Mouse (Mus musculus): ENCODE data around the gene Gimap8. TPM values are rescaled to one million over a fixed set of nuclear protein-coding genes. Genes with fewer than 3 reads are reported as not detected.

The Gimap8 gene
- total RNA-seq, 2 experiments from 2014 or later, result 4.3 to 5.3 TPM

- no peak for DNase-seq
- intact Hi-C loops (cut with DNase I; ENCODE audit: low total_unique reads), result no loop called here
Observed at GRCm38 (mm10) chr6:48635105-48635504, 11.9 kb upstream of the Gimap8 start.

GRCm38 (mm10) chr6:48636515-48636914 is 10.5 kb upstream of the Gimap8 start:
- intact Hi-C loops (cut with DNase I; ENCODE audit: low total_unique reads), result no loop called here
- DNase-seq, result no peak

- intact Hi-C loops (cut with DNase I; ENCODE audit: low total_unique reads), result no loop called here
- DNase-seq, result no peak
Observed at GRCm38 (mm10) chr6:48637811-48638500, 9.1 kb upstream of the Gimap8 start.

- intact Hi-C loops (cut with DNase I; ENCODE audit: low total_unique reads), result no loop called here
- no peak for DNase-seq
Observed at GRCm38 (mm10) chr6:48638553-48638952, 8.5 kb upstream of the Gimap8 start.

- intact Hi-C loops (cut with DNase I; ENCODE audit: low total_unique reads), result loop anchor here (2.0 to 10.0 kb wide), 4 partner anchors 31 to 467 kb away; partner anchors contain the start of gene Atp6v0e2
Observed at GRCm38 (mm10) chr6:48641391-48641790, 5.6 kb upstream of the Gimap8 start.

GRCm38 (mm10) chr6:48642764-48643292 is 4.2 kb upstream of the Gimap8 start:
- DNase-seq, result no peak
- intact Hi-C loops (cut with DNase I; ENCODE audit: low total_unique reads), result loop anchor here (5.0 to 10.0 kb wide), 3 partner anchors 61 to 468 kb away; partner anchors contain the start of gene Atp6v0e2

More at GRCm38 (mm10) chr6:48641391-48641790, 5.6 kb upstream of the Gimap8 start:
- no peak for DNase-seq

GRCm38 (mm10) chr6:48645660-48646308 is 1.2 kb upstream of the Gimap8 start:
- intact Hi-C loops (cut with DNase I; ENCODE audit: low total_unique reads), result loop anchor here (5.0 to 10.0 kb wide), 2 partner anchors 127 to 471 kb away; partner anchors contain the start of gene Gimap3

GRCm38 (mm10) chr6:48646309-48646690 is 734 bp upstream of the Gimap8 start:
- intact Hi-C loops (cut with DNase I; ENCODE audit: low total_unique reads), result loop anchor here (5.0 to 10.0 kb wide), 2 partner anchors 126 to 471 kb away; partner anchors contain the start of gene Gimap3

More at GRCm38 (mm10) chr6:48645660-48646308, 1.2 kb upstream of the Gimap8 start:
- peak; percentile 69 for DNase-seq

GRCm38 (mm10) chr6:48647611-48648010 is 577 bp downstream of the Gimap8 start:
- DNase-seq, result no peak
- intact Hi-C loops (cut with DNase I; ENCODE audit: low total_unique reads), result loop anchor here (5.0 to 10.0 kb wide), 2 partner anchors 125 to 473 kb away; partner anchors contain the start of gene Gimap3

More at GRCm38 (mm10) chr6:48646309-48646690, 734 bp upstream of the Gimap8 start:
- no peak for DNase-seq

GRCm38 (mm10) chr6:48648779-48649178 is 1.7 kb downstream of the Gimap8 start:
- intact Hi-C loops (cut with DNase I; ENCODE audit: low total_unique reads), result loop anchor here (5.0 to 10.0 kb wide), 2 partner anchors 124 to 474 kb away; partner anchors contain the start of gene Gimap3
- no peak for DNase-seq

GRCm38 (mm10) chr6:48650041-48650440 is 3.0 kb downstream of the Gimap8 start:
- no peak for DNase-seq
- intact Hi-C loops (cut with DNase I; ENCODE audit: low total_unique reads), result loop anchor here (2.0 kb wide), 1 partner anchor 55 kb away; no protein-coding TSS in a partner anchor

- DNase-seq, result no peak
- intact Hi-C loops (cut with DNase I; ENCODE audit: low total_unique reads), result no loop called here
Observed at GRCm38 (mm10) chr6:48658721-48659120, 11.7 kb downstream of the Gimap8 start.

- DNase-seq, result no peak
- intact Hi-C loops (cut with DNase I; ENCODE audit: low total_unique reads), result no loop called here
Observed at GRCm38 (mm10) chr6:48664750-48665149, 17.7 kb downstream of the Gimap8 start.

- DNase-seq, result no peak
- intact Hi-C loops (cut with DNase I; ENCODE audit: low total_unique reads), result no loop called here
Observed at GRCm38 (mm10) chr6:48665471-48665870, 18.4 kb downstream of the Gimap8 start.

- DNase-seq, result no peak
- intact Hi-C loops (cut with DNase I; ENCODE audit: low total_unique reads), result no loop called here
Observed at GRCm38 (mm10) chr6:48666159-48666586, 19.1 kb downstream of the Gimap8 start.

GRCm38 (mm10) chr6:48668022-48668421 is 21.0 kb downstream of the Gimap8 start:
- intact Hi-C loops (cut with DNase I; ENCODE audit: low total_unique reads), result no loop called here
- DNase-seq, result no peak

GRCm38 (mm10) chr6:48669446-48669969 is 22.5 kb downstream of the Gimap8 start:
- DNase-seq, result no peak
- intact Hi-C loops (cut with DNase I; ENCODE audit: low total_unique reads), result no loop called here

- no peak for DNase-seq
- intact Hi-C loops (cut with DNase I; ENCODE audit: low total_unique reads), result no loop called here
Observed at GRCm38 (mm10) chr6:48674291-48675058, 27.4 kb downstream of the Gimap8 start.

GRCm38 (mm10) chr6:48675400-48675930 is 28.4 kb downstream of the Gimap8 start:
- intact Hi-C loops (cut with DNase I; ENCODE audit: low total_unique reads), result no loop called here
- DNase-seq, result no peak

Data from gastrocnemius, postnatal 14 days (tissue).